Mouse (Mus musculus) hindbrain, embryonic 16.5 days (tissue): Measurements from ENCODE around the gene Gm20661. TPM values are rescaled to one million over a fixed set of nuclear protein-coding genes. Genes with fewer than 3 reads are reported as not detected.

Experiments used
- ATAC-seq: fragments of 200-750 bp; cut with Nextera tagmentation; 2 replicates; pipeline ENCODE4 v1.8.0; 2017; ENCODE audit warnings: moderate TSS enrichment, moderate library complexity
- H3K27ac ChIP-seq: fragments of 300-500 bp; sonication (generic); 2 replicates; pipeline ENCODE4 v1.5.1; 2014; ENCODE audit warnings: low read depth, mild to moderate bottlenecking, control low read depth, low read length, moderate library complexity
- H3K27me3 ChIP-seq: fragments of 300-500 bp; sonication (generic); replicated peaks from 2 replicates; pipeline ENCODE4 v1.6.1; 2014; ENCODE audit warnings: low read length; ENCODE audit not compliant: control insufficient read depth, insufficient read depth
- H3K36me3 ChIP-seq: fragments of 300-500 bp; sonication (generic); 2 replicates; pipeline ENCODE4 v1.6.1; 2014; ENCODE audit warnings: mild to moderate bottlenecking, low read length, moderate library complexity, mixed read lengths; ENCODE audit not compliant: control insufficient read depth, insufficient read depth
- H3K4me1 ChIP-seq: fragments of 300-500 bp; sonication (generic); 2 replicates; pipeline ENCODE4 v1.6.1; 2014; ENCODE audit warnings: low read depth, low read length; ENCODE audit not compliant: control insufficient read depth, insufficient read depth
- H3K4me2 ChIP-seq: fragments of 300-500 bp; sonication (generic); 2 replicates; pipeline ENCODE4 v1.6.1; 2014; ENCODE audit warnings: mild to moderate bottlenecking, low read length, control low read depth, moderate library complexity
- H3K4me3 ChIP-seq: fragments of 300-500 bp; sonication (generic); 2 replicates; pipeline ENCODE4 v1.5.1; 2014; ENCODE audit warnings: mild to moderate bottlenecking, low read length, control low read depth, moderate library complexity
- H3K9ac ChIP-seq: fragments of 300-500 bp; sonication (generic); 2 replicates; pipeline ENCODE4 v1.6.1; 2014; ENCODE audit warnings: low read depth, mild to moderate bottlenecking, control low read depth, low read length, moderate library complexity
- H3K9me3 ChIP-seq: fragments of 300-500 bp; sonication (generic); 2 replicates; pipeline ENCODE4 v1.6.1; 2014; ENCODE audit warnings: mild to moderate bottlenecking, low read length, moderate library complexity; ENCODE audit not compliant: control insufficient read depth
- WGBS: fragments of 180-500 bp; shearing (Covaris S2); extraction: QIAGEN DNeasy Blood & Tissue Kit; methylation state at CpG from one replicate; pipeline ENCODE4 v1.1.7; 2014; 5-methylcytosine and 5-hydroxymethylcytosine counted together
- polyA plus RNA-seq: library from polyadenylated mRNA; unstranded; fragments of >200 nt; fragmentation: Nextera tagmentation; extraction: Ambion mirVana; gene quantifications from 2 replicates; pipeline ENCODE4 v1.2.1, GENCODE M21; 2015

Gene Gm20661
- polyA plus RNA-seq, 1 experiment from 2014 or later, result 0.58 TPM

- no peaks in the 10 kb centered on the region for H3K9me3 ChIP-seq
- H3K4me1 ChIP-seq, result no peaks in the 10 kb centered on the region
- no peak overlapping the region for H3K27ac ChIP-seq
- no peak overlapping the region for H3K4me2 ChIP-seq
- WGBS, result 94% methylated on average over 2 of the region's 2 CpGs
- no peaks in the 10 kb centered on the region for H3K27me3 ChIP-seq
- H3K4me3 ChIP-seq, result no peak overlapping the region
- no peak overlapping the region for H3K9ac ChIP-seq
- no peak for ATAC-seq
- H3K36me3 ChIP-seq, result peaks cover 21% of the 10 kb centered on the region
Measured at GRCm38 (mm10) chr9:108035331-108036156, 52.7 kb downstream of the Gm20661 start.

Other genes with a start within 250 kb of the Gm20661 start
- gene Rbm5, start 212.1 kb upstream of the Gm20661 start, polyA plus RNA-seq, result 210 and 236 TPM in 2 replicates
- 83.1 and 89.7 TPM in 2 replicates for gene Rbm6, start 109.8 kb upstream of the Gm20661 start, polyA plus RNA-seq
- gene Mon1a, start 94.9 kb upstream of the Gm20661 start, polyA plus RNA-seq, result 22.6 and 23.9 TPM in 2 replicates
- gene Mst1r, start 76.2 kb upstream of the Gm20661 start, polyA plus RNA-seq, result 1.3 and 3.0 TPM in 2 replicates
- not detected in 2 replicates for gene Actl11, start 54.6 kb upstream of the Gm20661 start, polyA plus RNA-seq
- 58.4 and 63.4 TPM in 2 replicates for gene Camkv, start 47.4 kb upstream of the Gm20661 start, polyA plus RNA-seq
- 10.0 and 10.8 TPM in 2 replicates for gene Traip, start 32.9 kb upstream of the Gm20661 start, polyA plus RNA-seq
- gene Uba7, start 7.6 kb upstream of the Gm20661 start, polyA plus RNA-seq, result 8.8 and 9.6 TPM in 2 replicates
- 18.1 and 18.7 TPM in 2 replicates for gene Inka1, start 2.8 kb downstream of the Gm20661 start, polyA plus RNA-seq
- 2.4 and 3.3 TPM in 2 replicates for gene Cdhr4, start 9.4 kb downstream of the Gm20661 start, polyA plus RNA-seq
- gene Gm20662, start 13.3 kb downstream of the Gm20661 start, polyA plus RNA-seq, result 0.34 and 1.5 TPM in 2 replicates
- 96.0 and 111 TPM in 2 replicates for gene Ip6k1, start 19.4 kb downstream of the Gm20661 start, polyA plus RNA-seq
- gene Gmppb, start 66.2 kb downstream of the Gm20661 start, polyA plus RNA-seq, result 25.1 and 25.7 TPM in 2 replicates
- 2.1 and 2.4 TPM in 2 replicates for gene Amigo3, start 70.1 kb downstream of the Gm20661 start, polyA plus RNA-seq
- gene Mst1, start 97.4 kb downstream of the Gm20661 start, polyA plus RNA-seq, result not detected in 2 replicates
- gene Rnf123, start 100.3 kb downstream of the Gm20661 start, polyA plus RNA-seq, result 47.6 and 53.9 TPM in 2 replicates
- gene Apeh, start 111.5 kb downstream of the Gm20661 start, polyA plus RNA-seq, result 58.6 and 60.9 TPM in 2 replicates
- gene Bsn, start 207.3 kb downstream of the Gm20661 start, polyA plus RNA-seq, result 8.7 and 9.5 TPM in 2 replicates